ENCODE assay signal across 9 mouse cellular contexts in the genomic region with DNA sequence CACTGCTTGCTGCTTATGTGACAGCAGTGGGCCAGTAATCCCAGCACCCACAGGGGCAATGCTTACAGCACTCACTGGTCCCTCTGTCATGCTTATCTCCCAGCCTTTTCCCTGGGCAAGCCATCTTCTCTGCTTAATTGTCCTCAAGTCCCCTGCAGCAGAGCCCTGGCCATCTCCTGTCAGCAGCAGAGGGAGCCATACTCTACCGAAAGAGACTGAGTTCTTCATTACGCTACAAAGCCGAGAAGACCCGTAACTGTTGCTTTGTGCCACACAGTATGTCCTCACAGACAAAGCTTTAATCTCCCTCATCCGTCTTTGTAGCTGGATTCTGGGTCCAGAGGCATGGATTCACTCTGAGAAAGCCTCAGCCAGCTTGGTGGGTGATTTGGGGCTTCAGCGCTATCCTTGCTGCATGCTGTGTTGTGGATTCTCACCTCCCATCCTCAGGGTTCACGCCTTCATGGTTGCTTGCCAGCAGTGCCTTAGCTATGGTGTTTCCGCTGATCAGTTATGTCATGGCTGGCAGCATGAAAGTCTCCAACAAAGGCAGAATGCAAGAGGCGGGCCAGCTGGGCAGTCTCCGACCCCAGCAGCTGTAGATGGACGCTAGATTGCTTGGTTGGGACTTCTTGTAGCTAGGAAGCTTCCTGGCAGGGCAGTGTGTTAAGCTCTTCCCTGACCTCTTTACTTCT. TPM values are rescaled to one million over a fixed set of nuclear protein-coding genes. Genes with fewer than 3 reads are reported as not detected.
DNase-seq lines count a peak whose midpoint lies in the region; ATAC-seq and TF ChIP-seq lines count a peak whose summit lies in the region.
"Had no signal": no experiment of that assay in that cellular context is flagged by ENCODE, and none has a peak within 500 bp of the region (broad histone marks: within the 10 kb centered on the region; RNA-seq: fewer than 3 reads in every experiment).

No protein-coding gene starts in this region.

- no peak overlapping the region for H3K4me3 ChIP-seq in intestine, postnatal 0 days (ENCODE audit: low read depth, low read length)
- H3K4me3 ChIP-seq in intestine, embryonic 15.5 days (replicated peaks), result no peak overlapping the region
- H3K4me3 ChIP-seq: limb, embryonic 15.5 days had no signal

- no peaks in the 10 kb centered on the region for H3K27me3 ChIP-seq in intestine, postnatal 0 days (replicated peaks; ENCODE audit: control insufficient read depth, insufficient read depth, low read length)
- no peaks in the 10 kb centered on the region for H3K27me3 ChIP-seq in intestine, embryonic 15.5 days (replicated peaks)
- H3K27me3 ChIP-seq: limb, embryonic 15.5 days had no signal

- no peak overlapping the region for H3K9ac ChIP-seq in intestine, postnatal 0 days (ENCODE audit: low read depth, low read length)
- no peak overlapping the region for H3K9ac ChIP-seq in intestine, embryonic 15.5 days
- H3K9ac ChIP-seq: limb, embryonic 15.5 days had no signal

- ATAC-seq in intestine, postnatal 0 days, result no peak
- ATAC-seq in intestine, embryonic 15.5 days, result no peak

- TF ChIP-seq CTCF in intestine, postnatal 0 days (IDR thresholded peaks at IDR 0.05; ENCODE audit: low read depth), result peak; percentile 35

- no peak overlapping the region for H3K4me2 ChIP-seq in intestine, postnatal 0 days (replicated peaks; ENCODE audit: low read depth)
- H3K4me2 ChIP-seq in intestine, embryonic 15.5 days (replicated peaks), result no peak overlapping the region
- H3K4me2 ChIP-seq: limb, embryonic 15.5 days had no signal

- no peaks in the 10 kb centered on the region for H3K36me3 ChIP-seq in intestine, postnatal 0 days (ENCODE audit: control insufficient read depth, insufficient read depth)
- H3K36me3 ChIP-seq in intestine, embryonic 15.5 days, result no peaks in the 10 kb centered on the region
- H3K36me3 ChIP-seq: limb, embryonic 15.5 days had no signal

- 76% methylated on average over 11 of the region's 11 CpGs for WGBS in intestine, postnatal 0 days
- 81% methylated on average over 11 of the region's 11 CpGs for WGBS in intestine, embryonic 15.5 days

- peak; percentile 32 for DNase-seq in ES-CJ7 (ENCODE audit: low read depth, low spot score)
- peak; percentile 28 to 33 for DNase-seq in frontal cortex, postnatal 25 days (ENCODE audit: low spot score in 2 of 2)
- DNase-seq in left cerebral cortex, postnatal 25 days (ENCODE audit: low spot score in 2 of 2), result peak; percentile 59 to 74
- DNase-seq in kidney, postnatal 14 days, result no peak
- DNase-seq in adrenal gland, postnatal 10 days, result no peak
- DNase-seq in heart, adult 8-10 months (ENCODE audit: low spot score), result no peak

- intact Hi-C loops in left cerebral cortex, postnatal 25 days (cut with DNase I), result loop anchor here (2.0 to 5.0 kb wide), 3 partner anchors 106 to 1706 kb away; no protein-coding TSS in a partner anchor

- no peak overlapping the region for H3K27ac ChIP-seq in intestine, postnatal 0 days (ENCODE audit: low read depth, low read length)
- H3K27ac ChIP-seq in intestine, embryonic 15.5 days, result no peak overlapping the region
- H3K27ac ChIP-seq: limb, embryonic 15.5 days had no signal

- no peaks in the 10 kb centered on the region for H3K9me3 ChIP-seq in intestine, postnatal 0 days (ENCODE audit: control insufficient read depth)
- no peaks in the 10 kb centered on the region for H3K9me3 ChIP-seq in intestine, embryonic 15.5 days

- H3K4me1 ChIP-seq in intestine, postnatal 0 days (replicated peaks; ENCODE audit: control insufficient read depth, insufficient read depth, low read length), result no peaks in the 10 kb centered on the region
- H3K4me1 ChIP-seq in intestine, embryonic 15.5 days (replicated peaks), result no peaks in the 10 kb centered on the region

RNA-seq across cellular contexts. Expression of gene Pdcd5, which starts 3.5 kb away (rescaled TPM):
- 168 and 169 TPM in 2 replicates for polyA plus RNA-seq in intestine, postnatal 0 days (2015; fragmentation: Nextera tagmentation; extraction: Ambion mirVana)
- 193 and 197 TPM in 2 replicates for polyA plus RNA-seq in intestine, embryonic 15.5 days (2015; fragmentation: Nextera tagmentation; extraction: Ambion mirVana)
- 10 to 100 TPM; 67.3 to 72.0 TPM for total RNA-seq in left cerebral cortex, postnatal 25 days (2021)
- 100 to 1,000 TPM in 1 of 2 experiments, 10 to 100 TPM in 1; 96.1 to 103 TPM for total RNA-seq in adrenal gland, postnatal 10 days (2021)
- total RNA-seq in heart, adult 8-10 months (2022), result 100 to 1,000 TPM in 1 of 4 experiments, 10 to 100 TPM in 3; 67.2 to 104 (median 89.7) TPM

Comparison
In these comparisons a context has a peak if more than half of its experiments do, and no peak if none do; other contexts are left out.
1. DNase-seq: peak in ES-CJ7 (single experiment), frontal cortex, postnatal 25 days (2 of 2) and left cerebral cortex, postnatal 25 days (2 of 2); none in kidney, postnatal 14 days (single experiment), adrenal gland, postnatal 10 days (single experiment) and heart, adult 8-10 months (single experiment).